Mouse (Mus musculus): ENCODE measurements at regions not wholly inside any gene's neighbourhood (a gene's known extent, or its start where the extent isn't known, plus 50 kb on each side); places are given as distances from the start of the nearest gene placed in this dataset.
A peak's percentile ranks its signal among the peaks of the same experiment; 100 is the strongest.
"Not testable (repeated sequence)": the region's sequence is repeated elsewhere in the genome, so short reads cannot be mapped to it uniquely, and the experiment has no call there.

GRCm38 (mm10) chr4:131431188-131431587 lies 406.9 kb downstream of the Ptpru start:
- H3K4me2 ChIP-seq (replicated peaks; ENCODE audit: low read depth, low read length) = no peak overlapping the region
- no peaks in the 10 kb centered on the region for H3K4me1 ChIP-seq (ENCODE audit: insufficient read depth, low read depth, low read length)
- DNase-seq (ENCODE audit: low spot score) = peak; percentile 57
- ATAC-seq = no peak
- no peak overlapping the region for H3K9ac ChIP-seq (replicated peaks; ENCODE audit: low read depth)
- H3K27me3 ChIP-seq (replicated peaks; ENCODE audit: insufficient read depth, low read length) = no peaks in the 10 kb centered on the region
- no peak overlapping the region for H3K27ac ChIP-seq (ENCODE audit: low read length)
- no peaks in the 10 kb centered on the region for H3K9me3 ChIP-seq (ENCODE audit: low read length)
- no peak overlapping the region for H3K4me3 ChIP-seq (ENCODE audit: low read depth, low read length)
- peak; percentile 96 for TF ChIP-seq CTCF (IDR thresholded peaks at IDR 0.05)
- TF ChIP-seq EP300 (IDR thresholded peaks at IDR 0.05) = no peak
- 8% methylated on average over 5 of the region's 5 CpGs for WGBS
- no peaks in the 10 kb centered on the region for H3K36me3 ChIP-seq (ENCODE audit: insufficient read depth, low read length)

- TF ChIP-seq CTCF (IDR thresholded peaks at IDR 0.05) = no peak
- no peak for TF ChIP-seq EP300 (IDR thresholded peaks at IDR 0.05)
- Histone ChIP-seq H3K27me3 (replicated peaks; ENCODE audit: insufficient read depth, low read length) (no peaks in the 10 kb centered on the region), H3K9ac (replicated peaks; ENCODE audit: low read depth) (no peak overlapping the region), H3K4me2 (replicated peaks; ENCODE audit: low read depth, low read length) (no peak overlapping the region), H3K9me3 (ENCODE audit: low read length) (no peaks in the 10 kb centered on the region), H3K4me1 (ENCODE audit: insufficient read depth, low read depth, low read length) (no peaks in the 10 kb centered on the region), H3K27ac (ENCODE audit: low read length) (no peak overlapping the region), H3K4me3 (ENCODE audit: low read depth, low read length) (no peak overlapping the region), H3K36me3 (ENCODE audit: insufficient read depth, low read length) (no peaks in the 10 kb centered on the region)
- WGBS = 61% methylated on average over 13 of the region's 13 CpGs
- DNase-seq (ENCODE audit: low spot score) = no peak
- ATAC-seq = no peak
These were observed 405.4 kb downstream of the Ptpru start for GRCm38 (mm10) chr4:131432591-131433177.

- no peaks in the 10 kb centered on the region for H3K9me3 ChIP-seq (ENCODE audit: low read length)
- TF ChIP-seq CTCF (IDR thresholded peaks at IDR 0.05) (no peak), EP300 (IDR thresholded peaks at IDR 0.05) (no peak)
- no peak overlapping the region for H3K4me3 ChIP-seq (ENCODE audit: low read depth, low read length)
- no peaks in the 10 kb centered on the region for H3K4me1 ChIP-seq (ENCODE audit: insufficient read depth, low read depth, low read length)
- no peak overlapping the region for H3K27ac ChIP-seq (ENCODE audit: low read length)
- no peak for DNase-seq (ENCODE audit: low spot score)
- no peaks in the 10 kb centered on the region for H3K27me3 ChIP-seq (replicated peaks; ENCODE audit: insufficient read depth, low read length)
- 78% methylated on average over 12 of the region's 12 CpGs for WGBS
- H3K4me2 ChIP-seq (replicated peaks; ENCODE audit: low read depth, low read length) = no peak overlapping the region
- ATAC-seq = no peak
- no peaks in the 10 kb centered on the region for H3K36me3 ChIP-seq (ENCODE audit: insufficient read depth, low read length)
- no peak overlapping the region for H3K9ac ChIP-seq (replicated peaks; ENCODE audit: low read depth)
These were observed 402.9 kb downstream of the Ptpru start for GRCm38 (mm10) chr4:131435222-131435621.

- no peak overlapping the region for H3K4me2 ChIP-seq (replicated peaks; ENCODE audit: low read depth, low read length)
- no peaks in the 10 kb centered on the region for H3K36me3 ChIP-seq (ENCODE audit: insufficient read depth, low read length)
- no peaks in the 10 kb centered on the region for H3K4me1 ChIP-seq (ENCODE audit: insufficient read depth, low read depth, low read length)
- no peaks in the 10 kb centered on the region for H3K9me3 ChIP-seq (ENCODE audit: low read length)
- DNase-seq (ENCODE audit: low spot score) (no peak), ATAC-seq (no peak)
- no peak overlapping the region for H3K9ac ChIP-seq (replicated peaks; ENCODE audit: low read depth)
- no peak overlapping the region for H3K27ac ChIP-seq (ENCODE audit: low read length)
- no peak for TF ChIP-seq CTCF (IDR thresholded peaks at IDR 0.05)
- no peak for TF ChIP-seq EP300 (IDR thresholded peaks at IDR 0.05)
- WGBS = 93% methylated on average over 2 of the region's 2 CpGs
- H3K4me3 ChIP-seq (ENCODE audit: low read depth, low read length) = no peak overlapping the region
- no peaks in the 10 kb centered on the region for H3K27me3 ChIP-seq (replicated peaks; ENCODE audit: insufficient read depth, low read length)
These were observed 399.7 kb downstream of the Ptpru start for GRCm38 (mm10) chr4:131438403-131438802.

GRCm38 (mm10) chr4:131438883-131439282 lies 399.2 kb downstream of the Ptpru start:
- DNase-seq (ENCODE audit: low spot score) (no peak), ATAC-seq (no peak; the same call in 1 of the 2 replicates)
- WGBS = 8% methylated on average over 2 of the region's 2 CpGs
- H3K4me1 ChIP-seq (ENCODE audit: insufficient read depth, low read depth, low read length) = no peaks in the 10 kb centered on the region
- TF ChIP-seq EP300 (IDR thresholded peaks at IDR 0.05) (no peak), CTCF (IDR thresholded peaks at IDR 0.05) (no peak)
- H3K4me2 ChIP-seq (replicated peaks; ENCODE audit: low read depth, low read length) = no peak overlapping the region
- H3K4me3 ChIP-seq (ENCODE audit: low read depth, low read length) = no peak overlapping the region
- H3K36me3 ChIP-seq (ENCODE audit: insufficient read depth, low read length) = no peaks in the 10 kb centered on the region
- H3K27ac ChIP-seq (ENCODE audit: low read length) = no peak overlapping the region
- no peak overlapping the region for H3K9ac ChIP-seq (replicated peaks; ENCODE audit: low read depth)
- H3K27me3 ChIP-seq (replicated peaks; ENCODE audit: insufficient read depth, low read length) = no peaks in the 10 kb centered on the region
- no peaks in the 10 kb centered on the region for H3K9me3 ChIP-seq (ENCODE audit: low read length)

- TF ChIP-seq CTCF (IDR thresholded peaks at IDR 0.05) (no peak), EP300 (IDR thresholded peaks at IDR 0.05) (no peak)
- ATAC-seq (no peak), DNase-seq (ENCODE audit: low spot score) (no peak)
- H3K27me3 ChIP-seq (replicated peaks; ENCODE audit: insufficient read depth, low read length) = no peaks in the 10 kb centered on the region
- H3K4me1 ChIP-seq (ENCODE audit: insufficient read depth, low read depth, low read length) = no peaks in the 10 kb centered on the region
- H3K4me3 ChIP-seq (ENCODE audit: low read depth, low read length) = no peak overlapping the region
- no peak overlapping the region for H3K9ac ChIP-seq (replicated peaks; ENCODE audit: low read depth)
- no peak overlapping the region for H3K27ac ChIP-seq (ENCODE audit: low read length)
- WGBS = 70% methylated on average over 3 of the region's 3 CpGs
- no peaks in the 10 kb centered on the region for H3K9me3 ChIP-seq (ENCODE audit: low read length)
- H3K36me3 ChIP-seq (ENCODE audit: insufficient read depth, low read length) = no peaks in the 10 kb centered on the region
- no peak overlapping the region for H3K4me2 ChIP-seq (replicated peaks; ENCODE audit: low read depth, low read length)
These were observed 397.2 kb downstream of the Ptpru start for GRCm38 (mm10) chr4:131440845-131441244.

GRCm38 (mm10) chr4:131443518-131443917 lies 394.6 kb downstream of the Ptpru start:
- ATAC-seq = no peak
- 76% methylated on average over 2 of the region's 2 CpGs for WGBS
- TF ChIP-seq CTCF (IDR thresholded peaks at IDR 0.05) (no peak), EP300 (IDR thresholded peaks at IDR 0.05) (no peak)

GRCm38 (mm10) chr4:131450296-131450695 lies 387.8 kb downstream of the Ptpru start:
- 72% methylated on average over 1 of the region's 1 CpGs for WGBS
- H3K4me2 ChIP-seq (replicated peaks; ENCODE audit: low read depth, low read length); H3K9me3 ChIP-seq (ENCODE audit: low read length); H3K4me1 ChIP-seq (ENCODE audit: insufficient read depth, low read depth, low read length); H3K9ac ChIP-seq (replicated peaks; ENCODE audit: low read depth); DNase-seq (ENCODE audit: low spot score); ATAC-seq; H3K27ac ChIP-seq (ENCODE audit: low read length); H3K27me3 ChIP-seq (replicated peaks; ENCODE audit: insufficient read depth, low read length); H3K36me3 ChIP-seq (ENCODE audit: insufficient read depth, low read length); H3K4me3 ChIP-seq (ENCODE audit: low read depth, low read length): not testable (repeated sequence)

More at GRCm38 (mm10) chr4:131443518-131443917, 394.6 kb downstream of the Ptpru start:
- no peak for DNase-seq (ENCODE audit: low spot score)
- H3K9me3 ChIP-seq (ENCODE audit: low read length) = no peaks in the 10 kb centered on the region
- no peak overlapping the region for H3K4me3 ChIP-seq (ENCODE audit: low read depth, low read length)
- H3K4me2 ChIP-seq (replicated peaks; ENCODE audit: low read depth, low read length) = no peak overlapping the region
- no peak overlapping the region for H3K9ac ChIP-seq (replicated peaks; ENCODE audit: low read depth)
- no peaks in the 10 kb centered on the region for H3K27me3 ChIP-seq (replicated peaks; ENCODE audit: insufficient read depth, low read length)
- no peak overlapping the region for H3K27ac ChIP-seq (ENCODE audit: low read length)
- no peaks in the 10 kb centered on the region for H3K4me1 ChIP-seq (ENCODE audit: insufficient read depth, low read depth, low read length)
- no peaks in the 10 kb centered on the region for H3K36me3 ChIP-seq (ENCODE audit: insufficient read depth, low read length)
